Mouse (Mus musculus) midbrain, postnatal 0 days (tissue): ENCODE results near the gene Rgs3. TPM values are rescaled to one million over a fixed set of nuclear protein-coding genes. Genes with fewer than 3 reads are reported as not detected.

Experiments
- ATAC-seq: fragments of 200-750 bp; cut with Nextera tagmentation; 2 replicates; pipeline ENCODE4 v1.8.0; 2017; ENCODE audit warnings: moderate number of reproducible peaks, mild to moderate bottlenecking, moderate TSS enrichment, moderate library complexity; ENCODE audit not compliant: low FRiP score
- DNase-seq: peaks from one replicate; pipeline ENCODE4 v3.0.0-alpha.2; 2015; ENCODE audit warnings: low spot score
- H3K27ac ChIP-seq: fragments of 300-500 bp; sonication (generic); 2 replicates; pipeline ENCODE4 v1.5.1; 2014; ENCODE audit warnings: low read depth, mild to moderate bottlenecking, low read length, mixed read lengths
- H3K27me3 ChIP-seq: fragments of 300-500 bp; sonication (generic); 2 replicates; pipeline ENCODE4 v1.6.1; 2014; ENCODE audit warnings: low read length, control low read depth, mixed read lengths; ENCODE audit not compliant: insufficient read depth
- H3K36me3 ChIP-seq: fragments of 300-500 bp; sonication (generic); 2 replicates; pipeline ENCODE4 v1.6.1; 2014; ENCODE audit warnings: low read length, control low read depth, mixed read lengths; ENCODE audit not compliant: insufficient read depth
- H3K4me1 ChIP-seq: fragments of 300-500 bp; sonication (generic); 2 replicates; pipeline ENCODE4 v1.6.1; 2014; ENCODE audit warnings: mild to moderate bottlenecking, control low read depth, antibody characterized with exemption, low read length, mixed read lengths; ENCODE audit not compliant: insufficient read depth
- H3K4me2 ChIP-seq: fragments of 300-500 bp; sonication (generic); 2 replicates; pipeline ENCODE4 v1.6.1; 2014; ENCODE audit warnings: low read depth, mild to moderate bottlenecking, low read length, mixed read lengths; ENCODE audit not compliant: poor library complexity, severe bottlenecking
- H3K4me3 ChIP-seq: fragments of 300-500 bp; sonication (generic); 2 replicates; pipeline ENCODE4 v1.5.1; 2014; ENCODE audit warnings: low read depth, mild to moderate bottlenecking, low read length, moderate library complexity
- H3K9ac ChIP-seq: fragments of 300-500 bp; sonication (generic); replicated peaks from 2 replicates; pipeline ENCODE4 v1.6.1; 2014; ENCODE audit warnings: mild to moderate bottlenecking, low read length, moderate library complexity, mixed read lengths; ENCODE audit not compliant: poor library complexity, severe bottlenecking
- H3K9me3 ChIP-seq: fragments of 300-500 bp; sonication (generic); 2 replicates; pipeline ENCODE4 v1.6.1; 2016; ENCODE audit warnings: low read length, control low read depth
- CTCF ChIP-seq: IDR thresholded peaks from 2 replicates; pipeline ENCODE4 v1.5.1; 2016; ENCODE audit warnings: antibody characterized with exemption, mild to moderate bottlenecking
- WGBS: fragments of 180-500 bp; shearing (Covaris S2); extraction: QIAGEN DNeasy Blood & Tissue Kit; methylation state at CpG from one replicate; pipeline ENCODE4 v1.1.7; 2014; 5-methylcytosine and 5-hydroxymethylcytosine counted together
- polyA plus RNA-seq: library from polyadenylated mRNA; unstranded; fragments of >200 nt; fragmentation: Nextera tagmentation; extraction: Ambion mirVana; gene quantifications from 2 replicates; pipeline ENCODE4 v1.2.1, GENCODE M21; 2015
- total RNA-seq: library from RNA; depleted of rRNA; stranded (reverse); fragments of >200 nt; gene quantifications from 2 replicates; pipeline ENCODE4 v1.2.3, GENCODE M21; 2014

The Rgs3 gene
- total and polyA plus RNA-seq, 2 experiments from 2014 or later, result 55.6 to 89.4 TPM

DNA sequence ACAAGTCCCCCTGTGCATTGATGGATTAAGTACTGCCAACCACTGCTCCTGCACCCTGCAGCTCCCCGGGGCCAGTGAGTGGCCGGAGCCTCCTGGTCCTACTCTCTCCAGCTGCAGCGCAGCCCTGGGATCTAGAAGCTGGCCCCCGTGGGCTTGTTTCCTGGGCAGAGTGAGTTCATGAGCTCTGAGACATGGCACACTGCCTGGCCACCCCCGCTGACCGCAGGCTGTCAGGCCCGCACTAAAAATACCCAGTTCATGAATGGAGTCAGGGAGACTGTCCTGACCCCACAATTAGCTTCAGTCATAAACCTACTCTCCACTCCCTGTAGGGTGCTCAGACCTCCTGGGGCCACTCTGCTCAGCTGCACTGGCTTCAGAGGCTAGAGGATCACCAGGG lies 176.8 kb downstream of the Rgs3 start:
- H3K4me3 ChIP-seq, result no peak overlapping the region
- TF ChIP-seq CTCF, result no peak
- no peaks in the 10 kb centered on the region for H3K27me3 ChIP-seq
- no peak for DNase-seq
- H3K9ac ChIP-seq, result no peak overlapping the region
- H3K9me3 ChIP-seq, result no peaks in the 10 kb centered on the region
- H3K4me1 ChIP-seq, result no peaks in the 10 kb centered on the region; the same call in 1 of the 2 replicates
- WGBS, result 72% methylated on average over 7 of the region's 7 CpGs
- H3K4me2 ChIP-seq, result no peak overlapping the region
- no peak overlapping the region for H3K27ac ChIP-seq
- no peaks in the 10 kb centered on the region for H3K36me3 ChIP-seq
- ATAC-seq, result no peak

DNA sequence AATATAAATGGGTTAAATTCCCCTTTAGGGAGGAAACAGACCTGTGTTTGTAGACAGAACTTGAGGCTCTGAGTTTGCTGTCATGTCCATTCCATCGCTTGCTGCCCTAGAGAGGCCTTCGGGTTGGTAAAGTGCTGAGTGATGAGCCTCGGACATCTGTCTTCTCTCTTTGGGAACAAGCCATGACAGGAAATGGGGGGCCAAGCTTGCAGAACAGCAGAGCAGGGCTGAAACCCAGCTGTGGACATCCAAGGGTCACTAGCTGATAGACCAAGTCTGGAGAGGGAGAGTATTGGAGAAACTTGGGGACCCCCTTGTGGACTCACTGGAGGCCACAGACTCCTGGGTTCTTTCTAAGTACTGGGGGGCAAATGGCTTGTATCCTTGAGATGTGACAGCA lies 177.3 kb downstream of the Rgs3 start:
- 92% methylated on average over 3 of the region's 3 CpGs for WGBS
- no peaks in the 10 kb centered on the region; the same call in 1 of the 2 replicates for H3K4me1 ChIP-seq
- H3K4me3 ChIP-seq, result no peak overlapping the region
- H3K9me3 ChIP-seq, result no peaks in the 10 kb centered on the region
- no peaks in the 10 kb centered on the region for H3K36me3 ChIP-seq
- ATAC-seq (no peak), DNase-seq (no peak)
- no peak for TF ChIP-seq CTCF
- H3K27ac ChIP-seq, result no peak overlapping the region
- no peak overlapping the region for H3K9ac ChIP-seq
- no peak overlapping the region for H3K4me2 ChIP-seq
- no peaks in the 10 kb centered on the region for H3K27me3 ChIP-seq

DNA sequence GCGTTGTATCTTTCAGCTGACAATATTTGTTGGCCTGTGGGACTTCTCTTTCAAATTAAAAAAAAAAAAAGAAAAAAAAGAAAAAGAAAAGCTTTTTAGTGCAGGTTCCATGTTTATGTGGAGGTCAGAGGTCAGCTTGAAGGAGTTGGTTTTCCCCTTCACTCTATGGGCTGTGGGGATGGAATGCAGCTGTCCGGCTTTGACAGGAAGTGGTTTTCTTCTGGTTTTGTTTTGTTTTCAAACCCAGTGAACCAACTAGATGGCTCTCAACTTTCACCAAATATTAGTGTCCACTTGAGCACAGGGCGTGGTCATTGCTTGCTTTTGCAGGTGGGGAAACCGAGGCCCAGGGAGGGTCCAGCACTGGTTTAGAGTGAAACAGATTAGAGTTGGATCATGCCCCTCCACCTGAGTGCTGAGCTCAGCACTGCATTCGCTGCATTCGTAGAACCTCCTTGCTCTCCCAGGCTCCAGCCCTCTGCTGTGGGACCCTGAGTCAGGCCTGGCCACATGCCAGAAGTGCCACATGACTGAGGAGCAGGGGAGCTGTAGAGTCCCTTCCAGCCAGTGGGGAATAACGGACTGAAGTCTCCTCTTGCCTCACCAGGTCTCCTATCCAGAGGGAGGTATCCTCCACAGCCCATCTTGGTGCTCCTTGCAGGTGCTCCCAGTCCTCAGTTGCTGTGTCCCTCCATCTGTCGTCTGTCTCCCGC lies 178.5 kb downstream of the Rgs3 start:
- no peaks in the 10 kb centered on the region for H3K9me3 ChIP-seq
- H3K9ac ChIP-seq, result no peak overlapping the region
- ATAC-seq (no peak), DNase-seq (peak; percentile 20)
- H3K27me3 ChIP-seq, result no peaks in the 10 kb centered on the region
- no peaks in the 10 kb centered on the region for H3K36me3 ChIP-seq
- H3K27ac ChIP-seq, result no peak overlapping the region
- no peak overlapping the region for H3K4me2 ChIP-seq
- 76% methylated on average over 9 of the region's 9 CpGs for WGBS
- H3K4me3 ChIP-seq, result no peak overlapping the region
- no peaks in the 10 kb centered on the region for H3K4me1 ChIP-seq
- no peak for TF ChIP-seq CTCF

DNA sequence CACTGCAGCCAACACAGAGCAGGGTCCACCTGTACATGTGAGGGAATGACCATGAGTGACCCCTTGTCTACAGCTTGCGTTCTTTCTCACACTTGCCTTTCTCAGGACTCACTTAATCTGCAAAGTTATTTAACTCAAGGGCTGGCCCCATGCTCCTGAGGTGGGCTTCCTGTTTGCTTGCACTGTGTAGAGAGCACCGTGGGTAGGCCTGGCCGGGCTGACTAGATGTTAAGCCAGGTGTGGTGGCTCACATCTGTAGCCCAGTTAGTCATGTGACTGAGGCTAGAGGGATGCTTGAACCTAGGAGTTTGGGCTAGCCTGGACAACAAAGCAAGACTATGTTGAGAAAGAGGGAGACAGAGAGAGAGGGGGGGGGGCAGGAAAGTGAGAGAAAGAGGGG lies 179.3 kb downstream of the Rgs3 start:
- DNase-seq (no peak), ATAC-seq (no peak)
- Histone ChIP-seq H3K9ac (no peak overlapping the region), H3K4me3 (no peak overlapping the region), H3K27me3 (no peaks in the 10 kb centered on the region), H3K4me1 (no peaks in the 10 kb centered on the region), H3K27ac (no peak overlapping the region), H3K9me3 (no peaks in the 10 kb centered on the region), H3K4me2 (no peak overlapping the region), H3K36me3 (no peaks in the 10 kb centered on the region)
- 97% methylated on average over 3 of the region's 3 CpGs for WGBS
- no peak for TF ChIP-seq CTCF

DNA sequence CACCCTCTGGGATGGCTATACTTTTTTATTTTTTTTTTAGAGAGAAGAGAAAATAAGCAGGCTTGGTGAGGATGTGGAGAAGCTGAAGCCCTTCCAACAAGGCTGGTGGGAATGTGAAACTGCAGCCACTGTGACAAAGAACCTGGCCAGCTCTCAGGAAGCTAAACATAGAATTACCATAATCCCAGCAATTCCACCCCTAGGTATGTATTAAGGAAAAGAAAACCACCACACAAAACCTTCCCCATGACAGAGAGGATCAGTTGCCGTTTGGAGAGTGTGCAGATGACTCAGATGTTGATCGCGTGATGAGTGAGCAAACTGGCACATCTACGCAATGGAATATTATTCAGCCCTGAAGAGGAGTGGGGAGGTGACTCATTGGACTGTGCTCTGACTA lies 179.9 kb downstream of the Rgs3 start:
- no peak overlapping the region for H3K4me2 ChIP-seq
- ATAC-seq (no peak), DNase-seq (no peak)
- H3K9me3 ChIP-seq, result no peaks in the 10 kb centered on the region
- no peak overlapping the region for H3K4me3 ChIP-seq
- 91% methylated on average over 4 of the region's 4 CpGs for WGBS
- no peak overlapping the region for H3K27ac ChIP-seq
- H3K36me3 ChIP-seq, result no peaks in the 10 kb centered on the region
- no peak overlapping the region for H3K9ac ChIP-seq
- H3K4me1 ChIP-seq, result no peaks in the 10 kb centered on the region
- TF ChIP-seq CTCF, result no peak
- no peaks in the 10 kb centered on the region for H3K27me3 ChIP-seq

DNA sequence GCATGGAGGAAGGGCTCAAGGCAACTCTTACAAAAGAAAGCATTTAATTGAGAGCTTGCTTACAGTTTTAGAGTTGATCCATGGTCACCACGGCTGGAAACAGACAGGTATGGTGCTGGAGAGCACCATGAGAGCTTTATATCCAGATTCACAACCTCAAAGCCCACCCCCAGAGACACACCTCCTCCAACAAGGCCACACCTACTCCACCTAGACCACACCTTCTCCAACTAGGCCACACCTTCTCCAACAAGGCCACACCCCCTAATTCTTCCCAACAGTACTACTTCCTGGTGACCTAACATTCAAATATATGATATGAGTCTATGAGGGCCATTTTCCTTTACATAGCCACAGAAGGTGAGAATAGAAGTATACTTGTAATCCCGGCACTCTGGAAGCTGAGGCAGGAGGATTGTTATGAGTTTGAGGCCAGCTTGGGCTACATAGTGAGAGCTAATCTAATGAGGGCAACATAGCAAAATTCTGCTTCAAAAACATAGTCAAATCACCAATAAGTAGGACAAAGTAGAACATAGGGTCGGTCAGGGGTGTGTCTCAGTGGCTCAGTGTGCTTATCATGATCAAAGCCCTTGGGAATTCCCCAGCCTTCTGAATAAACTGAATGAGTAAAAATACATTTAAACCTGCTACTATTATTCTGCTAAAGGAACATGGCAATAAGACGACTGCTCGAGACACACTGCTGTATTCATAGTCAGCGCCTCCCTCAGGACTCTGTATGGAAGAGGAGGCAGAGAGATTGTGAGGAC lies 180.8 kb downstream of the Rgs3 start:
- DNase-seq (no peak), ATAC-seq (no peak)
- Histone ChIP-seq H3K27me3 (no peaks in the 10 kb centered on the region), H3K9ac (no peak overlapping the region), H3K4me2 (no peak overlapping the region), H3K27ac (no peak overlapping the region), H3K4me3 (no peak overlapping the region), H3K36me3 (no peaks in the 10 kb centered on the region), H3K9me3 (no peaks in the 10 kb centered on the region), H3K4me1 (no peaks in the 10 kb centered on the region)
- 90% methylated on average over 6 of the region's 6 CpGs for WGBS
- TF ChIP-seq CTCF, result no peak
